Mouse (Mus musculus) megakaryocyte, embryonic 14.5 days (primary cell): ENCODE data around the gene Dazap2.

Experiments
- FLI1 ChIP-seq: IDR thresholded peaks from 2 replicates; pipeline ENCODE4 v1.6.1; 2012; ENCODE audit warnings: low read length, inconsistent platforms, mixed read lengths
- GATA1 ChIP-seq: IDR thresholded peaks from 3 replicates; pipeline ENCODE4 v1.6.1; 2012; ENCODE audit warnings: mixed read lengths, low read length, inconsistent platforms, borderline replicate concordance

DNA sequence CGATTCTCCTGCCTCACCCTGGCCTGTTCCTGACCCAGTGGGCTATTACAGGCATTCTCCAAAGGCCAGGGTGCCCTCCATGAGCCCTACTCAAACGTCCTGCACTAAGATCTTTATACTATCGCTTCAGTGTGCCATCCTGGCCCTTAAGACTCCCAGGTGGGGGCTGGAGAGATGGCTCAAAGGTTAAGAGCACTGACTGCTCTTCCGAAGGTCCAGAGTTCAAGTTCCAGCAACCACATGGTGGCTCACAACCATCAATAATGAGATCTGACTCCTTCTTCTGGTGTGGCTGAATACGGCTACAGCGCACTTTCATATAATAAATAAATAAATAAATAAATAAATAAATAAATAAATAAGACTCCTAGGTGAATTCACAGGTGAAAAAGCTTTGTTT, 22.3 kb upstream of the Dazap2 start:
- no peak for TF ChIP-seq GATA1
- no peak for TF ChIP-seq FLI1
